Mouse (Mus musculus): Measurements from ENCODE around the gene Cep19. TPM values are rescaled to one million over a fixed set of nuclear protein-coding genes. Genes with fewer than 3 reads are reported as not detected.

Cep19 gene
- polyA plus RNA-seq (2012; rRNA removed): 4.6 and 4.7 TPM in 2 replicates

DNA sequence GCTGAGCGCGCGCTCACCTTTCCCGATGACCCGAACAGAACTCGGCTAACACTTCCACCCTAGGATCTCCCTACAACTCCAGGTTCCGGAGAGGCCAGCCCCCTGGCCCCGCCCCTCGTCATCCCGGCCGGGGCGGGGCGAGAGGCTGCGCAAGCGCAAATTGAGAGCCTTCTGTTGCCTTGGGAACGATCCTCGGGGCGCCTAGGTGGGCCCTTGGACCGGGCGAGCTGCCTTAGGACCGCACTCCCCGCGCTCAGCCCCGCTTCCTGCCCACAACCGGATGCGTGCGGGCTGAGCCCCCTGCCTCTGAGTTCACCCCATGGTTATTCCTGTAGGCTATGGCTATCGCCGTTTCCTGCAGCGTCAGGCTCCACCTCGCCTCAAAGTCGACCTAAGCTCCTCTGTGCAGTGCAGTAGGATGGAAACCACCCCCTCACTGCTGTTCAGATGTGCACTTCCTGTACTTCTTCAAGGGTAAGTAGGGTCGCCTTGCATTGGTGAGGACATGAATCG lies at the start of gene Cep19, which contains the start of gene Pigx:
TSS of gene Cep19 (plus strand) at position 163 of the 513 bp plus-strand sequence.
TSS of gene Pigx (minus strand) at position 103 of the 513 bp plus-strand sequence.

DNA sequence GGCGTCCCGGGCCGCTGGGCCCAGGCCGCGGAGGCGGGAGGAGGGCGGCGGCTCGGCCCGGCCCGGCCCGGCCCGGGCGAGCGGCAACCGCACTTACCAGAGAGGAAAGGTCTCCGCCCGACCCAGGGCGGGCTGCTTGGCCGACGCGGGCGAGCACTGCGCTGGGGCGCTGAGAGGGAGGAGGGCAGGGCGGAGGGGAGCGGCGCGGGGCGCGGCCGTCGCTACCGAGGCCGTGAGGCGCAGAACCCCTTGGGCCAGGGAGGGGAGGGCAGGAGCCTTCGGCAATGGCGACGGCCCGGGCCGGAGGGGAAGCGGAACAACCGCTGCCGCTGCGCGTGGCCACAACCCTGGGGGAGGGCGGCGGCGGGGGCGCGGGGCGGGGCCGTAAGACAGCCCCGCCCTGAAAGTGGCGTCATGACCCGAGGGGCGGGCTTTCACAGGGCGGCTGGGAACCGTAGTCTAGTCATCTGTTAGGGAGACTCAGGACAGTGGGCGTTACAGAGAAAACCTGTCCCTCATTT lies 20.5 kb upstream of the Cep19 start, which contains the start of gene Pak2:
TSS of gene Pak2 (minus strand) at position 352 of the 521 bp plus-strand sequence.

Other genes with a start within 250 kb of the Cep19 start
- gene Meltf, start 221.0 kb upstream of the Cep19 start, polyA plus RNA-seq (2012; rRNA removed): 0.02 and 0.29 TPM in 2 replicates
- 0.20 TPM in 2 replicates for gene Pigz, start 165.9 kb upstream of the Cep19 start, polyA plus RNA-seq (2012; rRNA removed)
- gene 0610012G03Rik, start 151.3 kb upstream of the Cep19 start, polyA plus RNA-seq (2012; rRNA removed): 26.2 and 29.5 TPM in 2 replicates
- gene Ncbp2, start 151.3 kb upstream of the Cep19 start, polyA plus RNA-seq (2012; rRNA removed): 16.4 and 18.3 TPM in 2 replicates
- gene Senp5, start 96.5 kb upstream of the Cep19 start, polyA plus RNA-seq (2012; rRNA removed): 5.3 and 5.4 TPM in 2 replicates
- gene Pak2, start 20.5 kb upstream of the Cep19 start, polyA plus RNA-seq (2012; rRNA removed): 7.3 and 8.4 TPM in 2 replicates
- gene Pigx, start 60 bp upstream of the Cep19 start, polyA plus RNA-seq (2012; rRNA removed): 36.2 and 37.8 TPM in 2 replicates
- gene Nrros, start 65.8 kb downstream of the Cep19 start, polyA plus RNA-seq (2012; rRNA removed): 16.9 and 17.5 TPM in 2 replicates
- 0.59 and 0.71 TPM in 2 replicates for gene Bex6, start 80.0 kb downstream of the Cep19 start, polyA plus RNA-seq (2012; rRNA removed)
- gene Fbxo45, start 147.4 kb downstream of the Cep19 start, polyA plus RNA-seq (2012; rRNA removed): 2.7 and 3.1 TPM in 2 replicates
- 6.8 and 7.7 TPM in 2 replicates for gene Wdr53, start 147.4 kb downstream of the Cep19 start, polyA plus RNA-seq (2012; rRNA removed)
- gene Smco1, start 171.7 kb downstream of the Cep19 start, polyA plus RNA-seq (2012; rRNA removed): not detected in 2 replicates
- 3.6 and 4.1 TPM in 2 replicates for gene Rnf168, start 177.7 kb downstream of the Cep19 start, polyA plus RNA-seq (2012; rRNA removed)
- 5.2 and 7.5 TPM in 2 replicates for gene Ubxn7, start 232.5 kb downstream of the Cep19 start, polyA plus RNA-seq (2012; rRNA removed)

Data from liver, embryonic 18 days (tissue).